Mouse (Mus musculus): Measurements from ENCODE around the gene Tldc1. TPM values are rescaled to one million over a fixed set of nuclear protein-coding genes. Genes with fewer than 3 reads are reported as not detected.

Gene Tldc1
- polyA plus RNA-seq, 1 experiment from 2014 or later = 5.4 TPM

- DNase-seq (ENCODE audit: low spot score) (no peak), ATAC-seq (ENCODE audit: low read depth) (no peak)
- no peaks in the 10 kb centered on the region for H3K9me3 ChIP-seq (ENCODE audit: control insufficient read depth, low read length)
- no peak overlapping the region for H3K27ac ChIP-seq (replicated peaks; ENCODE audit: low read depth, low read length)
- H3K4me1 ChIP-seq (ENCODE audit: control insufficient read depth, insufficient read depth, low read length) = peaks cover 9% of the 10 kb centered on the region
- H3K36me3 ChIP-seq (ENCODE audit: control insufficient read depth, insufficient read depth, low read length) = no peaks in the 10 kb centered on the region
- no peaks in the 10 kb centered on the region for H3K27me3 ChIP-seq (replicated peaks; ENCODE audit: control insufficient read depth, insufficient read depth, low read length)
- no peak overlapping the region for H3K9ac ChIP-seq (ENCODE audit: low read depth, low read length)
- no peak overlapping the region for H3K4me3 ChIP-seq (ENCODE audit: low read depth, low read length)
- no peak overlapping the region for H3K4me2 ChIP-seq (ENCODE audit: low read depth, low read length)
- WGBS = 78% methylated on average over 3 of the region's 3 CpGs
Measured at GRCm38 (mm10) chr8:119795651-119796050, 17.4 kb upstream of the Tldc1 start.

- no peaks in the 10 kb centered on the region for H3K9me3 ChIP-seq (ENCODE audit: control insufficient read depth, low read length)
- WGBS = 42% methylated on average over 7 of the region's 7 CpGs
- peaks cover 9% of the 10 kb centered on the region for H3K4me1 ChIP-seq (ENCODE audit: control insufficient read depth, insufficient read depth, low read length)
- DNase-seq (ENCODE audit: low spot score) (no peak), ATAC-seq (ENCODE audit: low read depth) (no peak)
- no peaks in the 10 kb centered on the region for H3K36me3 ChIP-seq (ENCODE audit: control insufficient read depth, insufficient read depth, low read length)
- no peak overlapping the region for H3K27ac ChIP-seq (replicated peaks; ENCODE audit: low read depth, low read length)
- H3K27me3 ChIP-seq (replicated peaks; ENCODE audit: control insufficient read depth, insufficient read depth, low read length) = no peaks in the 10 kb centered on the region
- H3K4me2 ChIP-seq (ENCODE audit: low read depth, low read length) = no peak overlapping the region
- no peak overlapping the region for H3K9ac ChIP-seq (ENCODE audit: low read depth, low read length)
- H3K4me3 ChIP-seq (ENCODE audit: low read depth, low read length) = no peak overlapping the region
Measured at GRCm38 (mm10) chr8:119794689-119795088, 16.5 kb upstream of the Tldc1 start.

GRCm38 (mm10) chr8:119791804-119792704 is 13.8 kb upstream of the Tldc1 start:
- H3K4me2 ChIP-seq (ENCODE audit: low read depth, low read length) = no peak overlapping the region
- H3K27ac ChIP-seq (replicated peaks; ENCODE audit: low read depth, low read length) = no peak overlapping the region; the same call in 1 of the 2 replicates
- DNase-seq (ENCODE audit: low spot score) (peak; percentile 70), ATAC-seq (ENCODE audit: low read depth) (peak; percentile 19; the same call in 1 of the 2 replicates)
- H3K4me3 ChIP-seq (ENCODE audit: low read depth, low read length) = no peak overlapping the region
- no peaks in the 10 kb centered on the region for H3K36me3 ChIP-seq (ENCODE audit: control insufficient read depth, insufficient read depth, low read length)
- H3K4me1 ChIP-seq (ENCODE audit: control insufficient read depth, insufficient read depth, low read length) = no peaks in the 10 kb centered on the region; the same call in 1 of the 2 replicates
- H3K9me3 ChIP-seq (ENCODE audit: control insufficient read depth, low read length) = no peaks in the 10 kb centered on the region
- H3K27me3 ChIP-seq (replicated peaks; ENCODE audit: control insufficient read depth, insufficient read depth, low read length) = no peaks in the 10 kb centered on the region
- WGBS = 27% methylated on average over 16 of the region's 16 CpGs
- H3K9ac ChIP-seq (ENCODE audit: low read depth, low read length) = no peak overlapping the region

GRCm38 (mm10) chr8:119789581-119789980 is 11.4 kb upstream of the Tldc1 start:
- ATAC-seq (ENCODE audit: low read depth) (no peak), DNase-seq (ENCODE audit: low spot score) (no peak)
- Histone ChIP-seq H3K4me2 (ENCODE audit: low read depth, low read length) (no peak overlapping the region), H3K4me3 (ENCODE audit: low read depth, low read length) (no peak overlapping the region), H3K9me3 (ENCODE audit: control insufficient read depth, low read length) (no peaks in the 10 kb centered on the region), H3K9ac (ENCODE audit: low read depth, low read length) (no peak overlapping the region), H3K27ac (replicated peaks; ENCODE audit: low read depth, low read length) (no peak overlapping the region), H3K4me1 (ENCODE audit: control insufficient read depth, insufficient read depth, low read length) (no peaks in the 10 kb centered on the region; the same call in 1 of the 2 replicates), H3K36me3 (ENCODE audit: control insufficient read depth, insufficient read depth, low read length) (no peaks in the 10 kb centered on the region), H3K27me3 (replicated peaks; ENCODE audit: control insufficient read depth, insufficient read depth, low read length) (no peaks in the 10 kb centered on the region)
- WGBS = 87% methylated on average over 7 of the region's 7 CpGs

GRCm38 (mm10) chr8:119788607-119789381 is 10.6 kb upstream of the Tldc1 start:
- no peaks in the 10 kb centered on the region for H3K27me3 ChIP-seq (replicated peaks; ENCODE audit: control insufficient read depth, insufficient read depth, low read length)
- no peaks in the 10 kb centered on the region; the same call in 1 of the 2 replicates for H3K4me1 ChIP-seq (ENCODE audit: control insufficient read depth, insufficient read depth, low read length)
- H3K9ac ChIP-seq (ENCODE audit: low read depth, low read length) = no peak overlapping the region
- no peaks in the 10 kb centered on the region for H3K36me3 ChIP-seq (ENCODE audit: control insufficient read depth, insufficient read depth, low read length)
- DNase-seq (ENCODE audit: low spot score) (no peak), ATAC-seq (ENCODE audit: low read depth) (no peak)
- 69% methylated on average over 8 of the region's 9 CpGs for WGBS
- no peak overlapping the region for H3K4me2 ChIP-seq (ENCODE audit: low read depth, low read length)
- H3K4me3 ChIP-seq (ENCODE audit: low read depth, low read length) = no peak overlapping the region
- no peaks in the 10 kb centered on the region for H3K9me3 ChIP-seq (ENCODE audit: control insufficient read depth, low read length)
- H3K27ac ChIP-seq (replicated peaks; ENCODE audit: low read depth, low read length) = no peak overlapping the region

- Histone ChIP-seq H3K9me3 (ENCODE audit: control insufficient read depth, low read length) (no peaks in the 10 kb centered on the region), H3K36me3 (ENCODE audit: control insufficient read depth, insufficient read depth, low read length) (no peaks in the 10 kb centered on the region), H3K9ac (ENCODE audit: low read depth, low read length) (no peak overlapping the region), H3K4me3 (ENCODE audit: low read depth, low read length) (no peak overlapping the region), H3K4me2 (ENCODE audit: low read depth, low read length) (no peak overlapping the region), H3K27me3 (replicated peaks; ENCODE audit: control insufficient read depth, insufficient read depth, low read length) (no peaks in the 10 kb centered on the region), H3K4me1 (ENCODE audit: control insufficient read depth, insufficient read depth, low read length) (no peaks in the 10 kb centered on the region; the same call in 1 of the 2 replicates), H3K27ac (replicated peaks; ENCODE audit: low read depth, low read length) (no peak overlapping the region)
- 38% methylated on average over 4 of the region's 4 CpGs for WGBS
- ATAC-seq (ENCODE audit: low read depth) (no peak), DNase-seq (ENCODE audit: low spot score) (no peak)
Measured at GRCm38 (mm10) chr8:119787341-119787740, 9.1 kb upstream of the Tldc1 start.

- no peak for ATAC-seq (ENCODE audit: low read depth)
- no peaks in the 10 kb centered on the region for H3K27me3 ChIP-seq (replicated peaks; ENCODE audit: control insufficient read depth, insufficient read depth, low read length)
- 84% methylated on average over 3 of the region's 3 CpGs for WGBS
Measured at GRCm38 (mm10) chr8:119786871-119787270, 8.7 kb upstream of the Tldc1 start.

GRCm38 (mm10) chr8:119785764-119786405 is 7.7 kb upstream of the Tldc1 start:
- Histone ChIP-seq H3K9me3 (ENCODE audit: control insufficient read depth, low read length) (no peaks in the 10 kb centered on the region), H3K4me1 (ENCODE audit: control insufficient read depth, insufficient read depth, low read length) (no peaks in the 10 kb centered on the region), H3K36me3 (ENCODE audit: control insufficient read depth, insufficient read depth, low read length) (no peaks in the 10 kb centered on the region), H3K27me3 (replicated peaks; ENCODE audit: control insufficient read depth, insufficient read depth, low read length) (no peaks in the 10 kb centered on the region), H3K27ac (replicated peaks; ENCODE audit: low read depth, low read length) (no peak overlapping the region), H3K4me3 (ENCODE audit: low read depth, low read length) (no peak overlapping the region), H3K9ac (ENCODE audit: low read depth, low read length) (no peak overlapping the region), H3K4me2 (ENCODE audit: low read depth, low read length) (no peak overlapping the region; the same call in 1 of the 2 replicates)
- ATAC-seq (ENCODE audit: low read depth) (0 out of 2 replicates have a peak, but pooled peaks have one; percentile 7), DNase-seq (ENCODE audit: low spot score) (no peak)
- 46% methylated on average over 17 of the region's 18 CpGs for WGBS

More at GRCm38 (mm10) chr8:119786871-119787270, 8.7 kb upstream of the Tldc1 start:
- Histone ChIP-seq H3K9ac (ENCODE audit: low read depth, low read length) (no peak overlapping the region), H3K4me1 (ENCODE audit: control insufficient read depth, insufficient read depth, low read length) (no peaks in the 10 kb centered on the region; the same call in 1 of the 2 replicates), H3K4me3 (ENCODE audit: low read depth, low read length) (no peak overlapping the region), H3K4me2 (ENCODE audit: low read depth, low read length) (no peak overlapping the region), H3K9me3 (ENCODE audit: control insufficient read depth, low read length) (no peaks in the 10 kb centered on the region), H3K27ac (replicated peaks; ENCODE audit: low read depth, low read length) (no peak overlapping the region), H3K36me3 (ENCODE audit: control insufficient read depth, insufficient read depth, low read length) (no peaks in the 10 kb centered on the region)
- DNase-seq (ENCODE audit: low spot score) = no peak

Measured in embryonic facial prominence, embryonic 14.5 days (tissue).